Mouse (Mus musculus) CH12F3 (cell line): ENCODE results near the gene Aspdh.

Experiments used
- in situ Hi-C: fragments of 300-500 bp; cut with MboI; formaldehyde crosslinking; loops from 2 replicates; pipeline ENCODE4 v1.14.3; 2020; ENCODE audit warnings: low sequenced_read_pairs

Aspdh gene

GRCm38 (mm10) chr7:44465111-44465510 lies at the start of gene Aspdh:
Gene Aspdh, plus strand, starts transcription at chr7:44465391.
- in situ Hi-C loops: loop anchor here (25.0 kb wide), 1 partner anchor 203 kb away; the partner anchor contains the start of genes Acp4 and Gm15517

- in situ Hi-C loops: loop anchor here (10.0 kb wide), 1 partner anchor 63 kb away; no protein-coding TSS in a partner anchor
Observed at GRCm38 (mm10) chr7:44427666-44428065, 37.5 kb upstream of the Aspdh start.

DNA sequence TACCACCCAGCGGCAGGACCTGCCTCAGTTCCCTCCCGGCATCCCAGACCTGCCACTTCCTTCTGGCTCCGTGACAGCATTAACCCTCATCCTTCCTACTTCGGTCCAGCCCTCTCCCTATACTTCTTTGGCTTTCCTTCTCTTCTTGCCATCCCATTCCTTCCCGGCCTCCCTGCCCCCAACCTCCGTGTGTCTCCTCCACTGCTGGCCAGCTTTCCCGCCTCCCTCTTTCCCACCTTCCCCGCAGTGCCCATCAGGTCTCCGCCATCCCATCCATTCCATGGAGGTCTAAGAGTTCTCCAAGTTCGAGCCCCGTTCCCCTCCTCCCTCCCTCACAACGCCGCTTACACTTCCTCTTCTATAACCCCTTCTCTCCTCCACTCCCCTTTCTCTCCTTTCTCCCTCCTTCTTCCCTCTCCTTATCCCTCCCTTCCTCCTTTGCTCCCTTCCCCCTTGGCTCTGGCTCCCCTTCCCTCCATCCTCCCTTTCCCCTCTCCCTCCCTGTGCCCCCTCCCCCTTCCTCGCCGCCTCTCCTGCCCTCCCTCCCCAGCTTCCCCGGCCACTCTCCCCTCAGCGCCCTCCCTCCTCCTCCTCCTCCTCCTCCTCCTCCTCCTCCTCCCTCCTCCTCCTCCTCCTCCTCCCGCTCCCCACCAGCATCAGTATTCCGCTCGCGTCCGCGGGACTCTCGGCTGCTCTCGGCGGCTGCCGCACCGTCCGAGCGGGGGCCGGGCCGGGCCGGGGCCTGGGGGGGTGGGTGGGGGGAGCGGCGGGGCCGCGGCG lies 36.8 kb upstream of the Aspdh start:
- in situ Hi-C loops: loop anchor here (10.0 kb wide), 1 partner anchor 64 kb away; no protein-coding TSS in a partner anchor

DNA sequence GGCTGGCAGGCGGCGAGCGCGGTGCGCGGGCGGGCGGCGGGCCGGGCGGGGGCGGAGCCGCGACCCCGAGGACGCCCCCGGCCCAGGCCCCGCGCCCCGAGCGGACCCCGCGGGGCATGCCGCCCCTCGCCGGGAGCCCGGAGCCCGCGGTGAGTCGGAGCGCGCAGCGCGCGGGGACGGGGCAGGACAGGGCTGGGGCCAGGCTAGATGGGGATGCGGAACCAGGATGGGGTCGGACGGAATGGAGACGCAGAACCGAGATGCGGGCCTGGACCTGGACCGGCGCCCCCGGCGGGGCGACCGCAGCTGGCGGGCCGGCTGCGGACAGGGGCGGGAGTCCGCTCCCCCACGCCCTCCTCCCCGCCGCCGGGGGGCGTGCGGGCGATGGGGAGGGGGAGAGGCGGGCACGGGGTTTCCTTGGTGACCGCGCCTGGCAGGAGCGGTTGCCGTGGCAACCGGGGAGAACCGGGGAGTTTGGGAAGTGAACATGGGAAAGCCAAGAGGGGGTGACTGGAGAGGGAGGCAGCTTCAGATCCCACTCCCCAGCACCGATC lies 36.1 kb upstream of the Aspdh start, which contains the start of gene Lrrc4b:
Gene Lrrc4b (plus strand): TSS at position 51 of the 554 bp plus-strand sequence.
- in situ Hi-C loops: loop anchor here (10.0 kb wide), 1 partner anchor 64 kb away; no protein-coding TSS in a partner anchor

- in situ Hi-C loops: loop anchor here (10.0 kb wide), 1 partner anchor 65 kb away; no protein-coding TSS in a partner anchor
Observed at GRCm38 (mm10) chr7:44429534-44430488, 35.4 kb upstream of the Aspdh start.

- in situ Hi-C loops: no loop called here
Observed at GRCm38 (mm10) chr7:44432550-44432949, 32.6 kb upstream of the Aspdh start.

- in situ Hi-C loops: no loop called here
Observed at GRCm38 (mm10) chr7:44433371-44433770, 31.8 kb upstream of the Aspdh start.

DNA sequence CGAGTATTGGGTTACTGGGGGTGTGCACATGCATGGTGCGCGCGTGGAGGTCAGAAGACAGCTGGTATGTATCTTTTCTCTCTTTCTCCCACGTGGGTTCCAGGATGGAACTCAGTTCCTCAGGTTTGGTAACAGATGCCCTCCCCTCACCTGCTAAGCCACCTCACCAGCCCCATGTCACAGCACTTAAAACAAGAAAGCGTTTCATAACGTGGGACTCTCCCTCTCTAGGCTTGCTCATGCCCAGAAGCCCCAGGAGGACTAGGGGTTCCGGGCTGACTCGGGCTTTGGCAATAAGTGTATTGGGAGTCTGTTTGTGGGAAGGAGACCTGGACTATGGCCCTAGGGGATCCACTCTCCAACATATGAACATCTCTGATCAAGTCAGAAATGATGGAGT lies 31.1 kb upstream of the Aspdh start:
- in situ Hi-C loops: no loop called here

DNA sequence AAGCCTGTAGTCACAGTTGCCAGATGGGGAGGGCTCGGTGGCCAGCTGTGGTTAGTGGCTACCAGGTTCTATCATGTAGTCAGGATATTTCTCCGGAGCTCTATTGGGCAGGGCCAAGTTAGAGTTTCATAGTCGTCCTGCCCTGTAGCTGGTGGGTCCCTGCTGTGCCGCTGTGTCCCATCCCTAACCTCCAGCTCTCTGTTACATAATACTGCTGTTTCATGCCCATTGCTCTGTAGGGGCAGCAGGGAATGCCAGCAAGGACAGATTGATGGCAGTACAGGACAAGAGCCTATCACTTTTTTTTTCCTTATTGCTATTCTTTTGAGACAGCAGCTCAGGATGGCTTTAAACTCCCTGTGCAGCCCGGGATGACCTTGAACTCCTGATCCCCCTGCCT lies 29.4 kb upstream of the Aspdh start:
- in situ Hi-C loops: no loop called here

- in situ Hi-C loops: no loop called here
Observed at GRCm38 (mm10) chr7:44436267-44436666, 28.9 kb upstream of the Aspdh start.

DNA sequence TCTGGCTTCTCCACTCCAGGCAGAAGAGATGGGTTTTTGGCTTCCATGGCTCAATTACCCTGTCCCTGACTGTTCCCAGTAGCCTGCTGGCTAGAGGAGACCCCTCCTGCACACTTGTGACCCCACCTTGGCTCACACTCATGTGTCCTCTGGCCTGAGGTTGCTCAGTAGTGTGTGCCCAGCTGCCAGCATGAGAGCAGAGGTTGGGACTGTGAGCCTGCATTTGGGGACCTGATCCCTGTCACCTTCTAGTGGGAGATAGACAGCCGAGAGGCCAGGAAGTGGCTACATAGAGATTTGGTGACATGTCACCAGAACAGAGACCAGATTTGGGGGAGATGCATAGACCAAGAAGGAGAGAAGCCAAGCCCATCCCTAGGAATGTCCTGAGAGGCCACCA lies 28.0 kb upstream of the Aspdh start:
- in situ Hi-C loops: no loop called here

GRCm38 (mm10) chr7:44437933-44438332 lies 27.3 kb upstream of the Aspdh start:
- in situ Hi-C loops: no loop called here

- in situ Hi-C loops: no loop called here
Observed at GRCm38 (mm10) chr7:44439696-44440095, 25.5 kb upstream of the Aspdh start.

DNA sequence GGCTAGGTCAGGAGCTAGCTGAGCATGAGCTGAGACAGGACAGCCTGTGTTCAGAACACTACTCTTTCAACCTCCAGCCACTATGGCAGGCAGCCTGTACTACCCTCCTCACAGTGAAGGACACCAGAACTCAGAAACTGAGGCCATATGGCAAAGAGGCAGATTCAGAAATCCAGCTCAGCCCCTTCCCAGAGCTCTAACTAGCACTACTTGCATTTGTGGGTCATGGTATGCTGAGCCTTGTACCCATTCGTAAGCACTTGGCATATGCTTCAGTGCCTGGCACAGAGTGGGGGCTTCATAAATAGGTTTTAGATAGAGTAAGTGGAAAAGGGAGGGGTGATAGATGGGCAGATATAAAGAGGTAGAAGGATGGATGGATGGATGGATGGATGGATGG lies 24.7 kb upstream of the Aspdh start:
- in situ Hi-C loops: no loop called here

- in situ Hi-C loops: no loop called here
Observed at GRCm38 (mm10) chr7:44441180-44441579, 24.0 kb upstream of the Aspdh start.

DNA sequence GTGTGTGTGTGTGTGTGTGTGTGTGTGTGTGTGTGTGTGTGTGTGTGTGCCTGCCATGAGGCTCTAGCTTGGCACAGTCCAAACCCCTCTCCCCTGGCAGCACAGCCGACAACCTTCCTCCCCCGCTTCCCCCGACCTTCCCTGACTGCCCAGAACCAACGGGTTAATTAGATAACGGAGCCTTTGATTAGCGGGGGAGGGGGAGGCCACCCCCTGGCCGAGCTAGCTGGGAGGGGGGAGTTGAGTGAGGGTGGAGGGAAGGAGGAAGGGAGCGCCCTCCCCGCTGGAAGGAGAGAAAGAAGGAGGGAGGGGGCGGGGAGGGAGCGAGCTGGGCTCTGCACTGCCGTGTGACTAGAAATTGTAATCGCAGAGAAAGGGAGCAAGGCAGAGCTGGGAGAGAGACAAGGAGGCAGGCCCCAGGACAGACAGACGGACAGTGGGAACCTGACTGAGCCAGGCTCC lies 23.5 kb upstream of the Aspdh start:
- in situ Hi-C loops: no loop called here

DNA sequence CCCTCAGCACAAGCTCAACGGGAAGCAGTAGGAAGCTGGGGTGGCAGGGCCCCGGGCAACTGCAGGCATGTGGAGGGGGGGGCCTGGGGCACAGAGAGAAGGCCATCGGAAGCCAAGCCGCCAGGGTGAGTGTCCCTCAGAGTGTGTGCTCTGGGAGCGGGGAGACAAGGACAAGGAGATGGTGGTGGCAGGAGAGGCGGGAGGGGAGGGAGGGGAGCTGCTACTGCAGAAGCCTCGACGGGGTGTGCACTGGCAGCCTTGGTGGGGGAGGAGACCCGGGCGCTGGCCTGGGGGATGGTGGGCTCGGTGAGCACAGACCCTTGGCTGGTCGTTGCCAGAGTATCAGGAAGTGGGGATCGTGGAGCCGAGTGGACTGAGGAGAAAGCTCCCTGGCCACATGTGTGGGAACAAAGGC lies 22.8 kb upstream of the Aspdh start:
- in situ Hi-C loops: no loop called here

DNA sequence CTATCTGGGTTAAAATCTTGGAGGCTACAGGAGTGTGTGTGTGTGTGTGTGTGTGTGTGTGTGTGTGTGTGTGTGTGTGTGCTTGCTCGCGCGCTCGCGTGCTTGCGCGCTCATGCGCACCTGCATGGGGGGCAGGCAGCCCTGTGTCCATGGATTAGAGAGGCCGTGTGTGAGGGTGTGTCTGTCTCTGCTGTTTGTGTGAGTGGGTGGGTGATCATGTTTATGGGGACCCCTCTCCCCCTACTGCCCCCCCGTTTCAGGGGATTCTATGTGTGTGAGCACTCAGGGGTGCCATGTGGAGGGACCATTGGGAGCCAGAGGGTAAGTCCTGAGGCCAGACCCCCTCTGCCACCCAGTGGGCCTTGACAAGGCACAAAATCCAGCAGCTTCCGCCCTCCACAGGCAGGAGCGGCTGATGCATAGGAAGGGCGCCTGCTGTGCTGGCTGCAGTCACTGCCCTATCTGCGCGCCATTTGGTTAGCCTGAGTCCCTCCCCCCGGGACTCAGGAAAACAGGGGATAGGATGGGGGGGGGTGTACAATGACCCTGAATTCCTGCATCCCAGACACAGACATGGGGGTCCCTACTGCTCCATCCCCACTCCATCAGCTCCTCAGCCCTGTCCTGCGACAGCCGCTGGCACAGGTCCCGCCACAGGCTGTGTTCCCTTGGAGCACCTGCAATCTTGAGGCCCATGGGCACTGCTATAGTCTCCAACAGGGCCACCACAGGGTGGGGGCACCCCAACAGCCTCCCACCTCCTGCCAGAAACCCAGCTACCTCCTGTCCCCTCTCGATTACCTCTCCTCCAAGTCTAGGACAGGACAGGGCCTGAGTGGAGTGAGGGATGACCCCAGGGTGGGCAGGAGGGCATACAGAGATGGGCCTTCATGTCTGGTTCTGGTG lies 21.7 kb upstream of the Aspdh start:
- in situ Hi-C loops: no loop called here

DNA sequence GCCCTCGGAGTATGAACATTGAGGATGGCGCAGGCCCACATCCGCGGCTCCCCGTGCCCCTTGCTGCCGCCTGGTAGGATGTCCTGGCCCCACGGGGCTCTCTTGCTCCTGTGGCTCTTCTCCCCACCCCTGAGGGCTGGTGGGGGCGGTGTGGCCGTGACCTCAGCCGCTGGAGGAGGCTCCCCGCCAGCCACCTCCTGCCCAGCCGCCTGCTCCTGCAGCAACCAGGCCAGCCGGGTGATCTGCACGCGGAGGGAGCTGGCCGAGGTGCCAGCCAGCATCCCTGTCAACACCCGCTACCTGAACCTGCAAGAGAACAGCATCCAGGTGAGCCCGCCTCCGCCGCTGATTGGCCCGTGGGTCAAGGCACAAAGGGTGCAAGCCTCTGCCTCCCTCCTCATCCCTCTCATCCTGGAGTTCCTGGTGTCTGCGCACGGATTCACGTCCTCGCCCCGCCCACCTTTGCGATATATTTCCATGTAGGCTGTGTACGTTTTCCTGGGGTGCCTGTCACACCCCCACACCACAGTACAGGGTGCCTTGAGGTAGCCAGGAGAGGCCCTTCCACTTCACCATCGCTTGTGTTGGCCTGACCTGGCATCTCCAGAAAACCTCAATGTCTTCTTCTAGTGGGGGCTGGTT lies 20.2 kb upstream of the Aspdh start:
- in situ Hi-C loops: no loop called here
